Mouse (Mus musculus) testis, adult 2 months (tissue): ENCODE data around the gene Akt3. TPM values are rescaled to one million over a fixed set of nuclear protein-coding genes. Genes with fewer than 3 reads are reported as not detected.

Experiments used
- H3K27ac ChIP-seq: fragments of 200-500 bp; 2 replicates; pipeline ENCODE4 v1.5.1; 2012; ENCODE audit warnings: low read depth, low read length; ENCODE audit not compliant: control insufficient read depth, insufficient read depth
- H3K27me3 ChIP-seq: fragments of 200-500 bp; 2 replicates; pipeline ENCODE4 v1.6.1; 2012; ENCODE audit warnings: mild to moderate bottlenecking, low read length, moderate library complexity; ENCODE audit not compliant: control insufficient read depth, insufficient read depth
- H3K36me3 ChIP-seq: fragments of 200-500 bp; 2 replicates; pipeline ENCODE4 v1.6.1; 2012; ENCODE audit warnings: mild to moderate bottlenecking, low read length; ENCODE audit not compliant: control insufficient read depth, insufficient read depth
- H3K4me1 ChIP-seq: fragments of 200-500 bp; 2 replicates; pipeline ENCODE4 v1.6.1; 2012; ENCODE audit warnings: low read length; ENCODE audit not compliant: control insufficient read depth, insufficient read depth
- H3K4me3 ChIP-seq: fragments of 200-500 bp; 2 replicates; pipeline ENCODE4 v1.5.1; 2012; ENCODE audit warnings: low read depth, mild to moderate bottlenecking, low read length, moderate library complexity, mixed read lengths; ENCODE audit not compliant: control insufficient read depth
- CTCF ChIP-seq: fragments of 200-500 bp; IDR thresholded peaks from 2 replicates; pipeline ENCODE4 v1.5.1; 2012; ENCODE audit warnings: low read depth, mild to moderate bottlenecking, inconsistent platforms, low read length, moderate library complexity; ENCODE audit not compliant: control insufficient read depth, insufficient read depth, insufficient replicate concordance
- POLR2A ChIP-seq: fragments of 200-500 bp; IDR thresholded peaks from 2 replicates; pipeline ENCODE4 v1.6.1; 2012; ENCODE audit warnings: low read depth, mild to moderate bottlenecking, inconsistent platforms, low read length, moderate library complexity; ENCODE audit not compliant: control insufficient read depth
- polyA plus RNA-seq: library from polyadenylated mRNA; depleted of rRNA; stranded (reverse); fragments of >200 nt; gene quantifications from 2 replicates; pipeline ENCODE4 v1.2.3, GENCODE M21; 2012

The Akt3 gene
- polyA plus RNA-seq, 1 experiment, result 6.2 TPM

- no peak overlapping the region for H3K4me3 ChIP-seq
- no peak for TF ChIP-seq CTCF
- TF ChIP-seq POLR2A, result no peak
- H3K4me1 ChIP-seq, result peaks cover 6% of the 10 kb centered on the region
- H3K27me3 ChIP-seq, result no peaks in the 10 kb centered on the region
- H3K27ac ChIP-seq, result no peak overlapping the region
- H3K36me3 ChIP-seq, result no peaks in the 10 kb centered on the region
These were observed 2.8 kb upstream of the Akt3 start for GRCm38 (mm10) chr1:177260796-177261195.

GRCm38 (mm10) chr1:177259038-177259600, 1.1 kb upstream of the Akt3 start:
- peak overlapping the region; percentile 89 for H3K27ac ChIP-seq
- peaks cover 6% of the 10 kb centered on the region for H3K4me1 ChIP-seq
- no peaks in the 10 kb centered on the region for H3K36me3 ChIP-seq
- H3K27me3 ChIP-seq, result no peaks in the 10 kb centered on the region
- no peak for TF ChIP-seq POLR2A
- 0 out of 2 replicates have a peak, but pooled peaks have one; percentile 10 for TF ChIP-seq CTCF
- peak overlapping the region; percentile 92 for H3K4me3 ChIP-seq

GRCm38 (mm10) chr1:177258343-177259037, 487 bp upstream of the Akt3 start:
- Histone ChIP-seq H3K27me3 (no peaks in the 10 kb centered on the region), H3K4me3 (peak overlapping the region; percentile 92), H3K36me3 (no peaks in the 10 kb centered on the region), H3K4me1 (peaks cover 6% of the 10 kb centered on the region), H3K27ac (peak overlapping the region; percentile 89)
- TF ChIP-seq CTCF (no peak), POLR2A (peak; percentile 41; the same call in 1 of the 2 replicates)

- H3K4me3 ChIP-seq, result peak overlapping the region; percentile 52
- H3K27me3 ChIP-seq, result no peaks in the 10 kb centered on the region
- no peak overlapping the region for H3K27ac ChIP-seq
- no peaks in the 10 kb centered on the region for H3K36me3 ChIP-seq
- peaks cover 6% of the 10 kb centered on the region for H3K4me1 ChIP-seq
- TF ChIP-seq CTCF, result no peak
- TF ChIP-seq POLR2A, result no peak
These were observed 597 bp downstream of the Akt3 start for GRCm38 (mm10) chr1:177257178-177258033.

- Histone ChIP-seq H3K4me1 (no peaks in the 10 kb centered on the region), H3K36me3 (no peaks in the 10 kb centered on the region), H3K27ac (no peak overlapping the region), H3K27me3 (no peaks in the 10 kb centered on the region), H3K4me3 (no peak overlapping the region)
- TF ChIP-seq POLR2A (no peak), CTCF (no peak)
These were observed 9.4 kb downstream of the Akt3 start for GRCm38 (mm10) chr1:177248638-177249037.

- H3K4me1 ChIP-seq, result no peaks in the 10 kb centered on the region
- no peak overlapping the region for H3K27ac ChIP-seq
- no peak overlapping the region for H3K4me3 ChIP-seq
- peaks cover 2% of the 10 kb centered on the region; the same call in 1 of the 2 replicates for H3K36me3 ChIP-seq
- H3K27me3 ChIP-seq, result no peaks in the 10 kb centered on the region
- TF ChIP-seq CTCF (no peak), POLR2A (no peak)
These were observed 19.6 kb downstream of the Akt3 start for GRCm38 (mm10) chr1:177238368-177238767.

- H3K4me3 ChIP-seq, result no peak overlapping the region
- peaks cover 2% of the 10 kb centered on the region; the same call in 1 of the 2 replicates for H3K36me3 ChIP-seq
- TF ChIP-seq POLR2A, result no peak
- TF ChIP-seq CTCF, result no peak
- no peaks in the 10 kb centered on the region for H3K4me1 ChIP-seq
- H3K27me3 ChIP-seq, result no peaks in the 10 kb centered on the region
- no peak overlapping the region for H3K27ac ChIP-seq
These were observed 21.3 kb downstream of the Akt3 start for GRCm38 (mm10) chr1:177236695-177237094.
